Mouse (Mus musculus) inflammation-experienced regulatory T-cells (primary cell): ENCODE results near the gene Eif4e. TPM values are rescaled to one million over a fixed set of nuclear protein-coding genes. Genes with fewer than 3 reads are reported as not detected.

Experiments used
- polyA plus RNA-seq, 2 experiments: library from polyadenylated mRNA; unstranded; fragments of 100-300 nt; shearing (Covaris generic); gene quantifications; one replicate each; pipeline ENCODE4 v1.2.1; 2017

Gene Eif4e
- polyA plus RNA-seq, result 100 to 1,000 TPM; 185 to 207 TPM

GRCm38 (mm10) chr3:138526073-138526915 lies at the start of gene Eif4e:
TSS of gene Eif4e (plus strand) at chr3:138526179.

GRCm38 (mm10) chr3:138489327-138490033 lies 36.5 kb upstream of the Eif4e start, which contains the start of gene Metap1:
TSS of gene Metap1 (minus strand) at chr3:138489515.

Other genes with a start within 250 kb of the Eif4e start
- under 1 TPM in 1 of 2 experiments, not detected in 1; 0.50 TPM for gene Adh6a, start 212.9 kb upstream of the Eif4e start, polyA plus RNA-seq
- gene Adh6b, start 184.4 kb upstream of the Eif4e start, polyA plus RNA-seq, result under 1 TPM in 1 of 2 experiments, not detected in 1; 0.11 TPM
- not detected for gene Adh4, start 110.7 kb upstream of the Eif4e start, polyA plus RNA-seq
- 100 to 1,000 TPM; 126 to 168 TPM for gene Adh5, start 83.1 kb upstream of the Eif4e start, polyA plus RNA-seq
- 10 to 100 TPM; 39.0 to 39.1 TPM for gene Metap1, start 36.7 kb upstream of the Eif4e start, polyA plus RNA-seq
- gene Tspan5, start 216.0 kb downstream of the Eif4e start, polyA plus RNA-seq, result 10 to 100 TPM; 29.4 to 35.4 TPM